8 mouse cellular contexts compared by ENCODE assay signal in genomic region chr7:89168606-89169005, GRCm38 (mm10).
DNase-seq lines count a peak whose midpoint lies in the region; ATAC-seq and TF ChIP-seq lines count a peak whose summit lies in the region.

No protein-coding gene starts in this region.

- H3K27ac ChIP-seq in cortical plate, adult 2 months (ENCODE audit: insufficient read depth, low read length) = no peak overlapping the region

- peaks cover 3% of the 10 kb centered on the region; the same call in 1 of the 2 replicates for H3K4me1 ChIP-seq in cortical plate, adult 2 months (ENCODE audit: control insufficient read depth, insufficient read depth, low read length)

- DNase-seq in CD8-positive naive resting alpha-beta T cell, adult 2 months (ENCODE audit: low read depth in 2 of 2, low spot score in 2 of 2) = peak; percentile 54 to 68
- peak; percentile 39 for DNase-seq in gastrocnemius, postnatal 25 days
- peak; percentile 83 for DNase-seq in layer of hippocampus, adult 11-12 months (ENCODE audit: low spot score)
- DNase-seq in lung, postnatal 10 days = peak; percentile 87
- peak; percentile 75 to 86 for DNase-seq in right cerebral cortex, postnatal 10 days (ENCODE audit: low spot score in 2 of 2)
- DNase-seq in urinary bladder, postnatal 36 days (ENCODE audit: low spot score in 2 of 2) = peak; percentile 68 to 76

- H3K4me3 ChIP-seq in cortical plate, adult 2 months (ENCODE audit: insufficient read depth, low read length) = no peak overlapping the region

- TF ChIP-seq POLR2A in cortical plate, adult 2 months (IDR thresholded peaks at IDR 0.05; ENCODE audit: extremely low read depth, insufficient read depth, low read length) = no peak

- TF ChIP-seq CTCF in cortical plate, adult 2 months (IDR thresholded peaks at IDR 0.05; ENCODE audit: extremely low read depth, insufficient read depth, low read length) = peak; percentile 96

- peak; percentile 59 for ATAC-seq in activated CD4-positive, CD25-positive, alpha-beta regulatory T cell, adult 4 months
